Mouse (Mus musculus) CH12.LX (cell line): ENCODE data around the gene Slc38a8. TPM values are rescaled to one million over a fixed set of nuclear protein-coding genes. Genes with fewer than 3 reads are reported as not detected.

ENCODE experiments used
- DNase-seq: peaks from one replicate; pipeline ENCODE4 v3.0.0-alpha.2; 2013; ENCODE audit errors: extremely low read depth
- H3K27ac ChIP-seq: 2 replicates; pipeline ENCODE4 v1.5.1; 2012; ENCODE audit warnings: low read depth, mild to moderate bottlenecking, control low read depth, moderate library complexity; ENCODE audit not compliant: insufficient read depth
- H3K27me3 ChIP-seq: replicated peaks from 2 replicates; pipeline ENCODE3; 2012; ENCODE audit warnings: inconsistent platforms
- H3K36me3 ChIP-seq, 2 experiments: replicated peaks in 1 of 2; 2 replicates each; pipeline versions ENCODE3 to v1.6.1; 2012; ENCODE audit warnings: inconsistent platforms in 1 of 2, low read length in 1 of 2, mild to moderate bottlenecking in 1 of 2, mixed read lengths in 1 of 2, moderate library complexity in 1 of 2; ENCODE audit not compliant: control insufficient read depth in 1 of 2, insufficient read depth in 1 of 2
- H3K4me1 ChIP-seq, 2 experiments: 2 replicates each; pipeline ENCODE4 v1.6.1; 2012; ENCODE audit warnings: inconsistent platforms in 1 of 2, moderate library complexity in 1 of 2; ENCODE audit not compliant: insufficient read depth in 2 of 2, control insufficient read depth in 1 of 2
- H3K4me2 ChIP-seq: 2 replicates; pipeline ENCODE4 v1.6.1; 2012; ENCODE audit warnings: low read depth, mild to moderate bottlenecking, control low read depth; ENCODE audit not compliant: poor library complexity, insufficient read depth, severe bottlenecking
- H3K4me3 ChIP-seq, 3 experiments: fragments of 150-350 bp in 1 of 3; sonication (generic) in 1 of 3; replicated peaks in 1 of 3; 2 replicates each; pipeline versions ENCODE3 to v1.5.1; 2011 to 2012; ENCODE audit warnings: low read depth in 2 of 3, low read length in 2 of 3, mild to moderate bottlenecking in 2 of 3, moderate library complexity in 2 of 3, control low read depth in 1 of 3, improper control_type of control experiment in 1 of 3, inconsistent platforms in 1 of 3, mixed read lengths in 1 of 3; ENCODE audit not compliant: poor library complexity in 1 of 3
- H3K79me2 ChIP-seq: replicated peaks from 2 replicates; pipeline ENCODE4 v1.6.1; 2012; ENCODE audit warnings: mild to moderate bottlenecking, moderate library complexity; ENCODE audit not compliant: control insufficient read depth, poor library complexity, insufficient read depth, severe bottlenecking; ENCODE audit errors: extremely low read depth
- H3K9ac ChIP-seq: 2 replicates; pipeline ENCODE4 v1.6.1; 2012; ENCODE audit warnings: low read depth, mild to moderate bottlenecking, control low read depth, moderate library complexity; ENCODE audit not compliant: insufficient read depth
- H3K9me3 ChIP-seq: replicated peaks from 2 replicates; pipeline ENCODE3; 2012; ENCODE audit warnings: low read length, inconsistent platforms, mixed read lengths
- CHD1 ChIP-seq: IDR thresholded peaks from 2 replicates; pipeline ENCODE4 v1.6.1; 2012; ENCODE audit warnings: low read depth, low read length, improper control_type of control experiment, inconsistent platforms
- CHD2 ChIP-seq: IDR thresholded peaks from 2 replicates; pipeline ENCODE4 v1.6.1; 2011; ENCODE audit warnings: low read length, improper control_type of control experiment
- CTCF ChIP-seq, 2 experiments: IDR thresholded peaks in 1 of 2; conservative IDR thresholded peaks in 1 of 2; 2 replicates each; pipeline ENCODE4 v1.5.1; 2011 to 2012; ENCODE audit warnings: low read depth in 2 of 2, low read length in 2 of 2, improper control_type of control experiment in 1 of 2, inconsistent platforms in 1 of 2, mild to moderate bottlenecking in 1 of 2, moderate library complexity in 1 of 2
- E2F4 ChIP-seq: IDR thresholded peaks from 2 replicates; pipeline ENCODE4 v1.6.1; 2011; ENCODE audit warnings: low read depth, low read length, improper control_type of control experiment; ENCODE audit not compliant: insufficient replicate concordance
- EP300 ChIP-seq: IDR thresholded peaks from 2 replicates; pipeline ENCODE4 v1.6.1; 2011; ENCODE audit warnings: low read length, improper control_type of control experiment
- GABPA ChIP-seq: IDR thresholded peaks from 2 replicates; pipeline ENCODE4 v1.6.1; 2012; ENCODE audit warnings: low read depth, low read length, improper control_type of control experiment, inconsistent platforms; ENCODE audit not compliant: insufficient replicate concordance
- JUN ChIP-seq: IDR thresholded peaks from 2 replicates; pipeline ENCODE4 v1.6.1; 2011; ENCODE audit warnings: low read depth, mild to moderate bottlenecking, low read length, improper control_type of control experiment, moderate library complexity; ENCODE audit not compliant: insufficient read depth
- MEF2A ChIP-seq: IDR thresholded peaks from 2 replicates; pipeline ENCODE4 v1.6.1; 2014; ENCODE audit warnings: low read depth, mild to moderate bottlenecking, inconsistent platforms, low read length, improper control_type of control experiment, borderline replicate concordance
- NRF1 ChIP-seq: IDR thresholded peaks from 2 replicates; pipeline ENCODE4 v1.6.1; 2014; ENCODE audit warnings: low read depth, mild to moderate bottlenecking, inconsistent platforms, low read length, improper control_type of control experiment, moderate library complexity
- POLR2AphosphoS2 ChIP-seq: IDR thresholded peaks from 2 replicates; pipeline ENCODE4 v1.6.1; 2011; ENCODE audit warnings: low read depth, low read length, improper control_type of control experiment
- RAD21 ChIP-seq: IDR thresholded peaks from 2 replicates; pipeline ENCODE4 v1.6.1; 2011; ENCODE audit warnings: low read depth, mild to moderate bottlenecking, low read length, improper control_type of control experiment, moderate library complexity
- RCOR1 ChIP-seq: conservative IDR thresholded peaks from 2 replicates; pipeline ENCODE4 v1.6.1; 2012; ENCODE audit warnings: low read depth, mild to moderate bottlenecking, inconsistent platforms, low read length, improper control_type of control experiment
- SMC3 ChIP-seq: IDR thresholded peaks from 2 replicates; pipeline ENCODE4 v1.6.1; 2011; ENCODE audit warnings: low read depth, low read length, improper control_type of control experiment
- TBP ChIP-seq: conservative IDR thresholded peaks from 2 replicates; pipeline ENCODE4 v1.6.1; 2011; ENCODE audit warnings: low read depth, low read length, improper control_type of control experiment
- UBTF ChIP-seq: IDR thresholded peaks from 2 replicates; pipeline ENCODE4 v1.6.1; 2012; ENCODE audit warnings: low read depth, mild to moderate bottlenecking, inconsistent platforms, low read length, improper control_type of control experiment, moderate library complexity
- USF2 ChIP-seq: conservative IDR thresholded peaks from 2 replicates; pipeline ENCODE4 v1.6.1; 2011; ENCODE audit warnings: low read depth, low read length, improper control_type of control experiment
- ZC3H11A ChIP-seq: IDR thresholded peaks from 2 replicates; pipeline ENCODE4 v1.6.1; 2012; ENCODE audit warnings: low read depth, mild to moderate bottlenecking, inconsistent platforms, low read length, improper control_type of control experiment
- ZKSCAN1 ChIP-seq: IDR thresholded peaks from 2 replicates; pipeline ENCODE4 v1.6.1; 2012; ENCODE audit warnings: low read depth, inconsistent platforms, low read length, improper control_type of control experiment, borderline replicate concordance
- ZMIZ1 ChIP-seq: IDR thresholded peaks from 2 replicates; pipeline ENCODE4 v1.6.1; 2012; ENCODE audit warnings: low read depth, mild to moderate bottlenecking, inconsistent platforms, low read length, improper control_type of control experiment
- ZNF384 ChIP-seq: IDR thresholded peaks from 2 replicates; pipeline ENCODE4 v1.6.1; 2012; ENCODE audit warnings: low read depth, low read length, improper control_type of control experiment, inconsistent platforms
- dilution Hi-C: fragments of 300-500 bp; cut with MboI; formaldehyde crosslinking; loops from 2 replicates; pipeline ENCODE4 v1.14.3; 2020; ENCODE audit warnings: low sequenced_read_pairs; ENCODE audit not compliant: extremely low pct_unique_long_range_greater_than_20kb, extremely low pct_ligation_motif_present
- in situ Hi-C: fragments of 300-500 bp; cut with MboI; formaldehyde crosslinking; loops from 3 replicates; pipeline ENCODE4 v1.14.3; 2019; ENCODE audit warnings: low sequenced_read_pairs, low pct_ligation_motif_present, low pct_unique_long_range_greater_than_20kb, mixed read lengths
- polyA plus RNA-seq: library from polyadenylated mRNA; unstranded; fragments of >175 nt; gene quantifications from 2 replicates; pipeline ENCODE4 v1.2.1, GENCODE M21; 2012; ENCODE audit warnings: low read depth; ENCODE audit not compliant: insufficient read length
- total RNA-seq, 2 experiments: library from RNA; depleted of rRNA; stranded (reverse); fragments of 300-350 nt in 1 of 2; fragments of >200 nt in 1 of 2; gene quantifications; 2 replicates each; pipeline ENCODE4 v1.2.3; 2012 to 2014

Gene Slc38a8
- total and polyA plus RNA-seq, 3 experiments = 0.08 TPM; not detected in 1

GRCm38 (mm10) chr8:119468091-119468490 is 33.4 kb downstream of the Slc38a8 start:
- Histone ChIP-seq H3K4me2 (no peak overlapping the region), H3K27ac (no peak overlapping the region), H3K27me3 (peaks cover 72% of the 10 kb centered on the region), H3K9ac (no peak overlapping the region), H3K4me3 (no peak overlapping the region), H3K79me2 (no peaks in the 10 kb centered on the region), H3K4me1 (0 out of 4 replicates have a peak, but pooled peaks cover 0 to 3% of the 10 kb centered on the region in 2 experiments), H3K36me3 (no peaks in the 10 kb centered on the region), H3K9me3 (peaks cover 10% of the 10 kb centered on the region)
- DNase-seq = no peak
- dilution Hi-C loops = no loop called here
- in situ Hi-C loops = no loop called here
- TF ChIP-seq ZNF384 (no peak), TBP (no peak), CHD2 (no peak), MEF2A (no peak), EP300 (no peak), ZKSCAN1 (no peak), ZC3H11A (no peak), SMC3 (no peak), POLR2AphosphoS2 (no peak), JUN (no peak), GABPA (no peak), RAD21 (no peak), CTCF (conservative IDR thresholded peaks at IDR 0.05 in 1 of 2, IDR thresholded peaks at IDR 0.05 in 1 of 2; ENCODE audit: low read depth in 2 of 2, low read length in 2 of 2) (no peak), ZMIZ1 (no peak)

- H3K79me2 ChIP-seq = no peaks in the 10 kb centered on the region
- in situ Hi-C loops = no loop called here
- TF ChIP-seq CHD1 = no peak
- TF ChIP-seq E2F4 = no peak
- no peak for TF ChIP-seq USF2
- no peak for TF ChIP-seq NRF1
- no peak for TF ChIP-seq EP300
- TF ChIP-seq RCOR1 = no peak
- no peak for TF ChIP-seq ZNF384
- TF ChIP-seq UBTF = no peak
- TF ChIP-seq POLR2AphosphoS2 = no peak
- TF ChIP-seq, all 38 proteins: peak for 0
- no peak overlapping the region for H3K4me3 ChIP-seq
- DNase-seq = no peak
- no peak overlapping the region for H3K27ac ChIP-seq
- 0 out of 4 replicates have a peak, but pooled peaks cover 0 to 3% of the 10 kb centered on the region in 2 experiments for H3K4me1 ChIP-seq
- H3K27me3 ChIP-seq = peaks cover 62% of the 10 kb centered on the region
- H3K4me2 ChIP-seq = no peak overlapping the region
- peaks cover 10% of the 10 kb centered on the region for H3K9me3 ChIP-seq
- H3K9ac ChIP-seq = no peak overlapping the region
- H3K36me3 ChIP-seq = no peaks in the 10 kb centered on the region
- dilution Hi-C loops = no loop called here
These were observed 34.7 kb downstream of the Slc38a8 start for GRCm38 (mm10) chr8:119466794-119467193.
